Mouse (Mus musculus) embryo, embryonic 11 days (tissue): ENCODE measurements at regions not wholly inside any gene's neighbourhood (a gene's known extent, or its start where the extent isn't known, plus 50 kb on each side); places are given as distances from the start of the nearest gene placed in this dataset.

Experiments used
- DNase-seq: peaks from one replicate; pipeline ENCODE4 v3.0.0-alpha.2; 2015

- DNase-seq: no peak
These were observed 253.8 kb upstream of the Tfap2d start for GRCm38 (mm10) chr1:18849038-18849437.

DNA sequence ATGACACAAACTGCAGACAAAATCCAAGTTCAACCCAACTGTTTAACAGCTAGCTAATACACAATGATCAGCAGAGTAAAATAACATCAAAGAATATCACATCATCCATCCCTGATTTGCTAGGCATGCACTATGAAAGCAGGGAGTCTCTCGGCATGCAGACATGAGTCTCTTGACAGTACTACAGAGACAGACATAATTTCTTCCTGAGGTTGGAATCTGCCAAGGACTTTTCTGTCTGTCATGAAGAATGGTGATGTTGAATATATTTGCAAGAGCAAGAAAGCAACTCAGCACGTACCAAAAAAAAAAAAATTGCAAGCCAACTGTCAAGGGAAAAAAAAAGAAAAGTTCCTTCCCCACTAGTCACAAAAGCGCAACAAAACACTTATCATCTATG lies 245.4 kb upstream of the Tfap2d start:
- no peak for DNase-seq

GRCm38 (mm10) chr1:18903266-18903665 lies 199.6 kb upstream of the Tfap2d start:
- DNase-seq: no peak

- DNase-seq: no peak
These were observed 199.1 kb upstream of the Tfap2d start for GRCm38 (mm10) chr1:18903696-18904095.

GRCm38 (mm10) chr1:18911578-18911977 lies 191.2 kb upstream of the Tfap2d start:
- DNase-seq: no peak

DNA sequence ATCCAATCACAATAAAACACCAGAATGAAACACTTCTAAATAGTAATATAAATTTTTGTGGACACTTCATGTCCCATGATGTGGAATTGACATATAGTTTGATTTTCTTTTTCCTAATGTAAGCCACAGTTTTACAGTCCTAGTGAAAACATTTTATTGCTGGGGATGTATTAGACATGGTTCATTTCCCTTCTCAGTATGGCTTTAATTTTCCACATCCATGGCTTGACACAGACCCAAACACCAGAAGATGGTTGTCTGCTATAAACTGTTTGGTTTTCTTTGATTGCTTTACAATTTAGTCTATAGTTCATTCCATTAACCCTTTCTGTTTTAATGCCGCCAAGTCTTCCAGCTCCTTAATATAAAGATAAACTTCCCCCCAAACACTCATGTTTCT lies 146.5 kb upstream of the Tfap2d start:
- DNase-seq: no peak

- no peak for DNase-seq
These were observed 145.8 kb upstream of the Tfap2d start for GRCm38 (mm10) chr1:18956975-18957374.

DNA sequence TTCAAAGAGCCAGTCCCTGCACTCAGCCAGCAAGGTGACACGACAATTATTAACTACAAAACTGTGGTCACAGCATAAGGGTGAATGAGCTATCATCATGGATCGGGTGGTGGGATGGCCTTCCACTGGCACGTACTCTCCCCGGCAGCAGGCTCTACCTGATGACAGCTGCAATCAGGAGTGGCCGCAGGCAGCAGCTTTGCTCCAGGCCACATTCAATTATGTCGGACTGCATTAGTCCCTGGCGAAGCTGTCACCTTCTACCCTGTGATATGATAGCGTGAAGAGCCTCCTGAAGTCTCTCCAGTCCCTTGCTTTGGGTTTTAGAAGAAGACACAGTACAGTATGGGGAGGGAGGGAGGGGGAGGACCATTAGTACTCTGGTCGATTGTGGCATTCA lies 141.4 kb upstream of the Tfap2d start:
- no peak for DNase-seq

DNA sequence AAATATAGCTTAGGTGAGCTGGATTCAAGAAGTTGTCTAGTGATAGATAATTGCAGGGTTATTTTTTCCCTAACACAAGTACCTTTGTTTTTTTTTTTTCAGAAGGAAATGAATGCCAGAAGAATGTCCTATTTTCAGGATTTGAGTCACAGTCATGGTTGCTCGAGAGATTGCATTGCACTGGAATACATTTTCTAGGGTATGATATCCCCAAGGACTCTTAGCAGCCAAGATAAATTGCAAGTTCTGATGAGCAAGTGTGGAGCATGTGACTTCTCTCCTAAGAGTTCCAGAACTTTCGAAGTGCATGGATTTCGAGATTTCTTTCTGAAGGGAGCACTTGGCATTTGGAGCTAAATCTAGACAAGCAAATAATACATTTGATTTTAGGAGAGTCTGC lies 140.9 kb upstream of the Tfap2d start:
- no peak for DNase-seq

- no peak for DNase-seq
These were observed 133.9 kb upstream of the Tfap2d start for GRCm38 (mm10) chr1:18968935-18969334.

DNA sequence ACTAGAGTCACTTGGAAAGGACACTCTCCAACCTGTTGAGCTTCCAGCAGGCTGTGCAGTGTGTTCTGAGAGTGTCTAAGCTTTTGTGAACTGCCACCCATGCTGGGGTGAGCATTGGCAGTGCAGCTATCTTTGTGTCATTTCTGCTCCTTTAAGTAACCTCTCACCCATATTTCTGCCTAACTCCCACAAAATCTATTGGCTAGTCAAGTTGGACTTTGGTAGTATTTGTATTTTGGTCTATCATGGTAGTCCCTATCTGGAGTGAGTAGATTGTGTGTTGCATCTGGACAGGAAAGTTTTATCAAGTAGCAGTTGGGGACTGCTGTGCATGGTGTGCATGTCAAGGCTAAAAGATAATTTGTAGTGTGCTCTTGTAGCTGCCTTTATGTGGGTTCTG lies 132.6 kb upstream of the Tfap2d start:
- DNase-seq: no peak

DNA sequence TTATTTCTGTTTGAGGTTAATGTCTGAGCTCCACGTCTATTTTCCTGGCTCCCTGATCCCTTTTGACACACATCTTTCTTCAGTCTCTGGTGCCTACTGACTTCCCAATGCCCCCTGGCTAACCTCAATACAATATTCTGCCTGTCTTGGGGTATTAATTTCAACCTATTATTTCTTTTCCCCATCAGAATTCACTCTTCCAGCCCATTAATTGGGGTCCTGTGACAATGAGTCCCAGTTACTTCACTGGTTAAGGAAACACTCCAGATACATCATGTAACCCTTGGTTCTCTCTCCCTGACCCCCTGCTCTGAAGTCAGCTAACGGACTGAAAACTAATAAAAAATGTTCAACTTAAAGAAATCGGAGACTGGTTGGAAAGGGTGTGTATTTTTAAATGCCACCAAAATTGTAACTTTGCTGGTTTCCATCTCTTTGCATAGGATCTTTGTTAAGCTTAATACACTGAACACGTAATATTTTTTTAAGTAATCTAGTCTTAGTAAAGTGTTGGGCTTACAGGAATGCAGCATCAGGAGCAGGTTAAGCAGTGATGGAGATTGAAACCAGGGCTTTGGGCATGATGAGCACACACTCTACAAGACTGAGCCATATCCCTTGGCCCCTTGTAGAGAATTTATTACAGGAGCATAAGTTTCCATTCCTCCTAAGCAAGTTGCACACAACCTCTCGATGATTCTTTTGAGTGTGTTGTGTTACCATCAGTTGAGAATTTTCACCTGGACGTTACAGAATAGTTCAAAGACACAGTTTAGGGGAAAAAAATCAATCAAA lies 128.8 kb upstream of the Tfap2d start:
- DNase-seq: no peak

- no peak for DNase-seq
These were observed 127.9 kb upstream of the Tfap2d start for GRCm38 (mm10) chr1:18974860-18975439.

DNA sequence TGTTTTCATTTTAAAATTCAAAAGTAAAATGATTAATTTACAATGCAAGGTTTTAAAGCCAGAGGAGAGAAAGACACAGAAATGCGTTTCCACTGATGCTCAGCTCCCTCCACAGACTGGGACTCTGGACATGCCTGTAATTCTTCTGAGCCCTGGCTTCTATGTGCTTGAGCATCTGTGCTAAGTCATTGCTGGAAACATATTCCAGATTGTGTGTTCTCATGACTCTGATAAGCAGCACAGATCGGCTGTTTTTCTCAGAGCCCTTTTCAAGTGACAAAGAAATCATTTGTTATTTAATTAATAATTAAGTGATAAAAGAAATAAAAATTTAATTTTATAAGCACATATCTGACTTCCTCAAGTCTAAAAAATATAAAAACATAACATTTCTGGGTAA lies 127.3 kb upstream of the Tfap2d start:
- DNase-seq: no peak

GRCm38 (mm10) chr1:18976705-18977309 lies 126.0 kb upstream of the Tfap2d start:
- peak; percentile 56 for DNase-seq

DNA sequence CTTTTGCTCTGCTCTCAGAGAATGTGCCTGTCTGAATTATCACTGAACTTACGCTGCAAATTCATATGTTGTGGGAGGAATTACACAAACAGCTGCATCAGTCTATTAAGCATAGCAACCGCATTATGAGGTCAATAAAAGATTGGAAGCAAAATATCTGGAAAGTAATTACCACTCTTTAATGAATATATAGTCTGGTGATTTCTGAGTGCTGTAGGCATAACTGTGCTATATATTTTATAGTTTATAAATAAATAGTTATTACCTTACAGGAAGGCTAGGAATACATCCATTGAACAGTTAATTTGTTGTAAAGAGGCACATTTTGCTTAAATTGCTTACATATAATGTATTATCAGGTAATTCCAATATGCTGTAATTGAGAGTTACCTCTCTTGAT lies 123.7 kb upstream of the Tfap2d start:
- DNase-seq: no peak

GRCm38 (mm10) chr1:19016778-19017177 lies 86.0 kb upstream of the Tfap2d start:
- no peak for DNase-seq
